Mouse (Mus musculus) layer of hippocampus, postnatal 14 days (tissue): ENCODE results near the gene Crxos. TPM values are rescaled to one million over a fixed set of nuclear protein-coding genes. Genes with fewer than 3 reads are reported as not detected.

Source experiments
- total RNA-seq, 2 experiments: library from RNA; stranded (reverse); gene quantifications; 2 replicates each; pipeline ENCODE4 v1.2.3; 2021

Gene Crxos
- total RNA-seq, 2 experiments from 2014 or later = 0.16 TPM; not detected in 1

Other genes with a start within 250 kb of the Crxos start
- gene Obox3, start 242.7 kb upstream of the Crxos start, total RNA-seq = not detected
- gene Obox5, start 132.5 kb upstream of the Crxos start, total RNA-seq = not detected
- gene Obox6, start 42.9 kb upstream of the Crxos start, total RNA-seq = not detected
- not detected for gene Crx, start 2.6 kb upstream of the Crxos start, total RNA-seq
- gene Selenow, start 39.8 kb downstream of the Crxos start, total RNA-seq = 1,000 to 10,000 TPM; 1,721 to 1,761 TPM
- gene Nop53, start 63.5 kb downstream of the Crxos start, total RNA-seq = 100 to 1,000 TPM; 109 to 115 TPM
- 1 to 10 TPM; 7.0 to 9.3 TPM for gene Ehd2, start 85.0 kb downstream of the Crxos start, total RNA-seq
- 10 to 100 TPM; 18.7 to 19.4 TPM for gene Bicra, start 165.3 kb downstream of the Crxos start, total RNA-seq
- gene Zfp541, start 179.2 kb downstream of the Crxos start, total RNA-seq = under 1 TPM; 0.46 to 0.50 TPM
- 100 to 1,000 TPM; 240 to 259 TPM for gene Napa, start 215.8 kb downstream of the Crxos start, total RNA-seq
- 10 to 100 TPM; 30.3 to 38.6 TPM for gene Kptn, start 237.3 kb downstream of the Crxos start, total RNA-seq
- gene Slc8a2, start 247.2 kb downstream of the Crxos start, total RNA-seq = 100 to 1,000 TPM; 335 to 349 TPM